ENCODE assay signal across 8 mouse cellular contexts in genomic region chr12:112628928-112629721, GRCm38 (mm10). TPM values are rescaled to one million over a fixed set of nuclear protein-coding genes. Genes with fewer than 3 reads are reported as not detected.
DNase-seq lines count a peak whose midpoint lies in the region; ATAC-seq lines count a peak whose summit lies in the region.

No protein-coding gene starts in this region.

- 35% methylated on average over 19 of the region's 19 CpGs for WGBS in intestine, embryonic 14.5 days
- 38% methylated on average over 19 of the region's 19 CpGs for WGBS in neural tube, embryonic 12.5 days

- no peaks in the 10 kb centered on the region for H3K36me3 ChIP-seq in intestine, embryonic 14.5 days (ENCODE audit: control insufficient read depth, insufficient read depth, low read length)
- no peaks in the 10 kb centered on the region for H3K36me3 ChIP-seq in neural tube, embryonic 12.5 days

- H3K4me2 ChIP-seq in intestine, embryonic 14.5 days (ENCODE audit: low read length), result peak overlapping the region; percentile 53
- peak overlapping the region; percentile 53 for H3K4me2 ChIP-seq in neural tube, embryonic 12.5 days (replicated peaks)

- DNase-seq in urinary bladder, adult 18-20 months (ENCODE audit: low spot score in 2 of 2), result peak; percentile 53 to 58
- no peak for DNase-seq in urinary bladder, postnatal 10 days (ENCODE audit: low spot score)
- DNase-seq in gastrocnemius, postnatal 36 days, result peak; percentile 64 to 66
- peak; percentile 78 for DNase-seq in intestine, embryonic 14.5 days (ENCODE audit: low spot score)
- DNase-seq in lung, adult 18-20 months, result peak; percentile 79 to 88
- DNase-seq in ovary, postnatal 10 days (ENCODE audit: low spot score), result no peak

- H3K9me3 ChIP-seq in intestine, embryonic 14.5 days (ENCODE audit: control insufficient read depth, low read length), result no peaks in the 10 kb centered on the region
- H3K9me3 ChIP-seq in neural tube, embryonic 12.5 days, result no peaks in the 10 kb centered on the region

- peaks cover 15% of the 10 kb centered on the region for H3K4me1 ChIP-seq in brown adipose tissue, adult 24 weeks (ENCODE audit: control insufficient read depth, insufficient read depth, insufficient read length, low read length)
- H3K4me1 ChIP-seq in intestine, embryonic 14.5 days (replicated peaks; ENCODE audit: control insufficient read depth, insufficient read depth, low read length), result peaks cover 23% of the 10 kb centered on the region
- 0 out of 2 replicates have a peak, but pooled peaks cover 11% of the 10 kb centered on the region for H3K4me1 ChIP-seq in neural tube, embryonic 12.5 days

- H3K9ac ChIP-seq in intestine, embryonic 14.5 days (ENCODE audit: low read length), result 0 out of 2 replicates have a peak overlapping the region, but pooled peaks have one; percentile 27
- H3K9ac ChIP-seq in neural tube, embryonic 12.5 days, result no peak overlapping the region

- ATAC-seq in intestine, embryonic 14.5 days (replicated peaks; ENCODE audit: low FRiP score, low TSS enrichment, low read depth), result peak; percentile 83
- ATAC-seq in neural tube, embryonic 12.5 days (ENCODE audit: low FRiP score, low read depth), result peak; percentile 51

- H3K27ac ChIP-seq in brown adipose tissue, adult 24 weeks (replicated peaks; ENCODE audit: low read depth, low read length), result peak overlapping the region; percentile 69
- H3K27ac ChIP-seq in intestine, embryonic 14.5 days (ENCODE audit: low read depth), result no peak overlapping the region
- no peak overlapping the region for H3K27ac ChIP-seq in neural tube, embryonic 12.5 days

- no peaks in the 10 kb centered on the region for H3K27me3 ChIP-seq in intestine, embryonic 14.5 days (replicated peaks; ENCODE audit: control insufficient read depth, insufficient read depth, low read length)
- no peaks in the 10 kb centered on the region for H3K27me3 ChIP-seq in neural tube, embryonic 12.5 days (replicated peaks)

- H3K4me3 ChIP-seq in brown adipose tissue, adult 24 weeks (ENCODE audit: insufficient read depth, low read depth, low read length), result peak overlapping the region; percentile 19
- peak overlapping the region; percentile 22; the same call in 1 of the 2 replicates for H3K4me3 ChIP-seq in intestine, embryonic 14.5 days (ENCODE audit: low read depth, low read length)
- H3K4me3 ChIP-seq in neural tube, embryonic 12.5 days, result no peak overlapping the region

- intact Hi-C loops in gastrocnemius, postnatal 36 days (cut with DNase I), result no loop called here

RNA-seq across cellular contexts. Expression of gene Adssl1, which starts 9.3 kb away (rescaled TPM):
- 34.5 and 46.5 TPM in 2 replicates for polyA plus RNA-seq in brown adipose tissue, adult 24 weeks (2012; ENCODE audit: insufficient read depth, insufficient read length, missing spikeins)
- 100 to 1,000 TPM; 904 to 982 TPM for total RNA-seq in gastrocnemius, postnatal 36 days (2021)
- polyA plus RNA-seq in intestine, embryonic 14.5 days (2014; fragmentation: Nextera tagmentation; extraction: Ambion mirVana), result 1.8 and 2.0 TPM in 2 replicates
- polyA plus RNA-seq in neural tube, embryonic 12.5 days (2016; fragmentation: Nextera tagmentation; extraction: Ambion mirVana), result 3.2 and 3.7 TPM in 2 replicates

RNA-seq across cellular contexts. Expression of gene Siva1, which starts 15.4 kb away (rescaled TPM):
- polyA plus RNA-seq in brown adipose tissue, adult 24 weeks (2012; ENCODE audit: insufficient read depth, insufficient read length, missing spikeins), result 36.7 and 42.7 TPM in 2 replicates
- total RNA-seq in gastrocnemius, postnatal 36 days (2021), result 10 to 100 TPM; 12.6 to 17.0 TPM
- polyA plus RNA-seq in intestine, embryonic 14.5 days (2014; fragmentation: Nextera tagmentation; extraction: Ambion mirVana), result 315 and 324 TPM in 2 replicates
- polyA plus RNA-seq in neural tube, embryonic 12.5 days (2016; fragmentation: Nextera tagmentation; extraction: Ambion mirVana), result 108 and 130 TPM in 2 replicates

RNA-seq across cellular contexts. Expression of gene Inf2, which starts 40.5 kb away (rescaled TPM):
- 12.9 and 13.5 TPM in 2 replicates for polyA plus RNA-seq in brown adipose tissue, adult 24 weeks (2012; ENCODE audit: insufficient read depth, insufficient read length, missing spikeins)
- total RNA-seq in gastrocnemius, postnatal 36 days (2021), result 10 to 100 TPM in 1 of 2 experiments, 1 to 10 TPM in 1; 9.2 to 11.1 TPM
- 4.3 and 4.6 TPM in 2 replicates for polyA plus RNA-seq in intestine, embryonic 14.5 days (2014; fragmentation: Nextera tagmentation; extraction: Ambion mirVana)
- 1.1 and 2.2 TPM in 2 replicates for polyA plus RNA-seq in neural tube, embryonic 12.5 days (2016; fragmentation: Nextera tagmentation; extraction: Ambion mirVana)

RNA-seq across cellular contexts. Expression of gene Akt1, which starts 45.6 kb away (rescaled TPM):
- 31.5 and 38.8 TPM in 2 replicates for polyA plus RNA-seq in brown adipose tissue, adult 24 weeks (2012; ENCODE audit: insufficient read depth, insufficient read length, missing spikeins)
- 10 to 100 TPM; 49.9 to 55.7 TPM for total RNA-seq in gastrocnemius, postnatal 36 days (2021)
- 56.2 and 58.8 TPM in 2 replicates for polyA plus RNA-seq in intestine, embryonic 14.5 days (2014; fragmentation: Nextera tagmentation; extraction: Ambion mirVana)
- polyA plus RNA-seq in neural tube, embryonic 12.5 days (2016; fragmentation: Nextera tagmentation; extraction: Ambion mirVana), result 184 and 201 TPM in 2 replicates

RNA-seq across cellular contexts. Expression of gene Zbtb42, which starts 49.5 kb away (rescaled TPM):
- polyA plus RNA-seq in brown adipose tissue, adult 24 weeks (2012; ENCODE audit: insufficient read depth, insufficient read length, missing spikeins), result 0.58 and 0.75 TPM in 2 replicates
- total RNA-seq in gastrocnemius, postnatal 36 days (2021), result 1 to 10 TPM in 1 of 2 experiments, under 1 TPM in 1; 0.79 to 1.1 TPM
- polyA plus RNA-seq in intestine, embryonic 14.5 days (2014; fragmentation: Nextera tagmentation; extraction: Ambion mirVana), result 9.4 and 9.8 TPM in 2 replicates
- 4.0 and 5.4 TPM in 2 replicates for polyA plus RNA-seq in neural tube, embryonic 12.5 days (2016; fragmentation: Nextera tagmentation; extraction: Ambion mirVana)

Comparison
In these comparisons a context has a peak if more than half of its experiments do, and no peak if none do; other contexts are left out.
1. DNase-seq: peak in urinary bladder, adult 18-20 months (2 of 2), gastrocnemius, postnatal 36 days (2 of 2), intestine, embryonic 14.5 days (single experiment) and lung, adult 18-20 months (2 of 2); none in urinary bladder, postnatal 10 days (single experiment) and ovary, postnatal 10 days (single experiment).